Mouse (Mus musculus) intestine, postnatal 0 days (tissue): Measurements from ENCODE around the gene Sh3gl2. TPM values are rescaled to one million over a fixed set of nuclear protein-coding genes. Genes with fewer than 3 reads are reported as not detected.

Experiments used
- ATAC-seq: fragments of 200-750 bp; cut with Nextera tagmentation; 2 replicates; pipeline ENCODE4 v1.8.0; 2017; ENCODE audit warnings: mild to moderate bottlenecking, moderate TSS enrichment, moderate library complexity
- H3K27ac ChIP-seq: fragments of 300-500 bp; sonication (generic); 2 replicates; pipeline ENCODE4 v1.5.1; 2014; ENCODE audit warnings: mild to moderate bottlenecking, low read depth, low read length, moderate library complexity
- H3K27me3 ChIP-seq: fragments of 300-500 bp; sonication (generic); replicated peaks from 2 replicates; pipeline ENCODE4 v1.6.1; 2014; ENCODE audit warnings: low read length, mixed read lengths; ENCODE audit not compliant: control insufficient read depth, insufficient read depth
- H3K36me3 ChIP-seq: fragments of 300-500 bp; sonication (generic); 2 replicates; pipeline ENCODE4 v1.6.1; 2014; ENCODE audit warnings: mild to moderate bottlenecking, moderate library complexity; ENCODE audit not compliant: control insufficient read depth, insufficient read depth
- H3K4me1 ChIP-seq: fragments of 300-500 bp; sonication (generic); replicated peaks from 2 replicates; pipeline ENCODE4 v1.6.1; 2014; ENCODE audit warnings: antibody characterized with exemption, low read length, mixed read lengths; ENCODE audit not compliant: control insufficient read depth, insufficient read depth
- H3K4me2 ChIP-seq: fragments of 300-500 bp; sonication (generic); replicated peaks from 2 replicates; pipeline ENCODE4 v1.6.1; 2014; ENCODE audit warnings: low read depth, mild to moderate bottlenecking, moderate library complexity
- H3K4me3 ChIP-seq: fragments of 300-500 bp; sonication (generic); 2 replicates; pipeline ENCODE4 v1.5.1; 2014; ENCODE audit warnings: low read depth, low read length
- H3K9ac ChIP-seq: fragments of 300-500 bp; sonication (generic); 2 replicates; pipeline ENCODE4 v1.6.1; 2014; ENCODE audit warnings: mild to moderate bottlenecking, low read depth, low read length
- H3K9me3 ChIP-seq: fragments of 300-500 bp; sonication (generic); 2 replicates; pipeline ENCODE4 v1.6.1; 2016; ENCODE audit warnings: mixed run types; ENCODE audit not compliant: control insufficient read depth
- CTCF ChIP-seq: sonication (generic); IDR thresholded peaks from 2 replicates; pipeline ENCODE4 v1.5.1; 2016; ENCODE audit warnings: low read depth, mild to moderate bottlenecking, control low read depth, antibody characterized with exemption, moderate library complexity
- WGBS: fragments of 180-500 bp; shearing (Covaris S2); extraction: QIAGEN DNeasy Blood & Tissue Kit; methylation state at CpG from one replicate; pipeline ENCODE4 v1.1.7; 2014; 5-methylcytosine and 5-hydroxymethylcytosine counted together
- polyA plus RNA-seq: library from polyadenylated mRNA; unstranded; fragments of >200 nt; fragmentation: Nextera tagmentation; extraction: Ambion mirVana; gene quantifications from 2 replicates; pipeline ENCODE4 v1.2.1, GENCODE M21; 2015

The Sh3gl2 gene
- polyA plus RNA-seq, 1 experiment from 2014 or later, result 14.9 TPM

GRCm38 (mm10) chr4:85404424-85405194, 199.7 kb downstream of the Sh3gl2 start:
- Histone ChIP-seq H3K4me1 (no peaks in the 10 kb centered on the region), H3K27ac (no peak overlapping the region), H3K9me3 (no peaks in the 10 kb centered on the region), H3K36me3 (no peaks in the 10 kb centered on the region; the same call in 1 of the 2 replicates), H3K4me3 (no peak overlapping the region), H3K9ac (no peak overlapping the region), H3K27me3 (no peaks in the 10 kb centered on the region), H3K4me2 (no peak overlapping the region)
- WGBS, result 46% methylated on average over 10 of the region's 10 CpGs
- ATAC-seq, result no peak
- TF ChIP-seq CTCF, result peak; percentile 87

DNA sequence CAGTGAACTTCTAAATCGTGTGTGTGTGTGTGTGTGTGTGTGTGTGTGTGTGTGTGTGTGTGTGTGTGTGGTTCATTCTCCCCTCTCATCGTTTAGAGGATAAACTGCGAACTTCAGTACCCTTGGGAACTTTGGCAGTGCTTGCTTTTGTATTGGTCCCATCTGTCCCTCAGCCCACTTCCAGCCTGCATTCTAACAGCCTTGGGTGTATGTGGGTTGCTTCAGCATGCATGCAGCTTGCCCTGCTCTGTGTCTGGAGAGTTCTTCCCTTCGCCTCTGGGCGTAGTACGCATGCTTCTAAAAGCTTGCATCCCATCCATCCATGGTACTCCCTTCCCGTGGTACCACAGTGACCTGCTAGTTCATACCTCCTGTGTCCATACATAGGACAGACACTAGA, 200.3 kb downstream of the Sh3gl2 start:
- WGBS, result 85% methylated on average over 7 of the region's 7 CpGs
- H3K36me3 ChIP-seq, result no peaks in the 10 kb centered on the region; the same call in 1 of the 2 replicates
- no peak overlapping the region for H3K9ac ChIP-seq
- TF ChIP-seq CTCF, result no peak
- H3K4me3 ChIP-seq, result no peak overlapping the region
- no peaks in the 10 kb centered on the region for H3K9me3 ChIP-seq
- H3K4me2 ChIP-seq, result no peak overlapping the region
- no peaks in the 10 kb centered on the region for H3K4me1 ChIP-seq
- no peak overlapping the region for H3K27ac ChIP-seq
- no peak for ATAC-seq
- H3K27me3 ChIP-seq, result no peaks in the 10 kb centered on the region

- Histone ChIP-seq H3K9me3 (no peaks in the 10 kb centered on the region), H3K4me1 (no peaks in the 10 kb centered on the region), H3K27me3 (no peaks in the 10 kb centered on the region), H3K4me3 (no peak overlapping the region), H3K4me2 (no peak overlapping the region), H3K27ac (no peak overlapping the region), H3K36me3 (no peaks in the 10 kb centered on the region), H3K9ac (no peak overlapping the region)
- no peak for TF ChIP-seq CTCF
- whole genome bisulfite sequencing, result 85% methylated on average over 3 of the region's 3 CpGs
- no peak for ATAC-seq
Observed at GRCm38 (mm10) chr4:85416466-85416865, 211.5 kb downstream of the Sh3gl2 start.

GRCm38 (mm10) chr4:85420429-85420828, 215.5 kb downstream of the Sh3gl2 start:
- Histone ChIP-seq H3K4me2 (no peak overlapping the region), H3K9me3 (no peaks in the 10 kb centered on the region), H3K4me1 (no peaks in the 10 kb centered on the region), H3K27me3 (no peaks in the 10 kb centered on the region), H3K9ac (no peak overlapping the region), H3K36me3 (no peaks in the 10 kb centered on the region), H3K4me3 (no peak overlapping the region), H3K27ac (no peak overlapping the region)
- no peak for TF ChIP-seq CTCF
- ATAC-seq, result no peak
- WGBS, result 77% methylated on average over 6 of the region's 6 CpGs

GRCm38 (mm10) chr4:85426211-85426610, 221.3 kb downstream of the Sh3gl2 start:
- ATAC-seq, result no peak
- no peaks in the 10 kb centered on the region for H3K36me3 ChIP-seq
- no peak overlapping the region for H3K4me2 ChIP-seq
- no peak for TF ChIP-seq CTCF
- H3K9ac ChIP-seq, result no peak overlapping the region
- 81% methylated on average over 4 of the region's 4 CpGs for WGBS
- no peaks in the 10 kb centered on the region for H3K9me3 ChIP-seq
- no peaks in the 10 kb centered on the region for H3K27me3 ChIP-seq
- no peaks in the 10 kb centered on the region for H3K4me1 ChIP-seq
- H3K4me3 ChIP-seq, result no peak overlapping the region
- H3K27ac ChIP-seq, result no peak overlapping the region

DNA sequence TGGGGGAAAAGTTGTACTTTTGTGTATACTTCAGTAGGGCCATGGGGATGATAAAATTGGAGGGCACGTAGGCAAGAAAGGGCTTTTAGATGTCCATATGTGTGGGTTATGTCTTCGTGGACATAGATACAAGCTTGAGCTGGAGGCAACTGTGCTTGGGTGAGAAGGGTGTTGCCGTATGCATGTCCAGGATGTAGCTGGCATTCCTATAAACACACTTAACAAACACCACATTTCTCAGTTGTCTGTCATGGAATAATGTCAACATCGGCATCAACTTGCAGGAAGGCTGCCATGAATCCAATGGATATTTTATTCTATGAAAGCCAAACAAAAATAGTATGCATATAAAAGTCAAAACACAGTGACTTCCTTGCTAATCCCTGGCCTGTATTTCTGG, 227.9 kb downstream of the Sh3gl2 start:
- whole genome bisulfite sequencing, result 77% methylated on average over 4 of the region's 4 CpGs
- Histone ChIP-seq H3K27me3 (no peaks in the 10 kb centered on the region), H3K27ac (no peak overlapping the region), H3K4me2 (no peak overlapping the region), H3K36me3 (no peaks in the 10 kb centered on the region), H3K9ac (no peak overlapping the region), H3K4me3 (no peak overlapping the region), H3K9me3 (no peaks in the 10 kb centered on the region), H3K4me1 (no peaks in the 10 kb centered on the region)
- no peak for TF ChIP-seq CTCF
- no peak for ATAC-seq
